Mouse (Mus musculus) lung, adult 2 months (tissue): ENCODE measurements around the gene Ssc4d.

ENCODE experiments used
- CTCF ChIP-seq: fragments of 200-500 bp; IDR thresholded peaks from 2 replicates; pipeline ENCODE4 v1.5.1; 2011; ENCODE audit warnings: mild to moderate bottlenecking, low read length, control low read depth; ENCODE audit not compliant: insufficient read depth
- POLR2A ChIP-seq: fragments of 200-500 bp; IDR thresholded peaks from 2 replicates; pipeline ENCODE4 v1.6.1; 2011; ENCODE audit warnings: low read depth, mild to moderate bottlenecking, control low read depth, low read length, borderline replicate concordance; ENCODE audit errors: extremely low read depth

GRCm38 (mm10) chr5:135942710-135943109, 31.6 kb downstream of the Ssc4d start:
- TF ChIP-seq CTCF (no peak), POLR2A (no peak)
